Mouse (Mus musculus): ENCODE measurements around the gene Slc3a1. TPM values are rescaled to one million over a fixed set of nuclear protein-coding genes. Genes with fewer than 3 reads are reported as not detected.

The Slc3a1 gene
- total RNA-seq, 2 experiments from 2014 or later: not detected

DNA sequence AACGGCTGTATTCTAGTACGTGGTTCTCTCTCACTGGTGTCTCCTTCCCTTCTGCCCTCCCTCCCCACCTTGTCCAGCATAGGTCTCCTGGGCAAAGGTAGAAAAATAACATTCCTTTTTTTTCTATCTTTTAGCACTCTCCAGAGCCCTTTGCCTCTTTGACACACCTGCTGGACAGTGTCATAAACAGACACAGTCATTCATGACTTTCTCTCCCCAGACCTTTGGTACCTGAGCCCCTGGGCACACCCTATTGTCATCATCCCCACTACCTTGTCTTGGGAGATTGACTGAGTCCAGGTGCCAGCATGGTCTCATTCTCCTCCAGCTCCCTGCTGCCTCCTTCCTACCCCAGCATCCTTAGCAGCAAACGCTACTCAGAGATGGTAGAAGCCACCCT is 4.9 kb downstream of the Slc3a1 start:
- DNase-seq: no peak
- intact Hi-C loops (cut with DNase I): no loop called here

DNA sequence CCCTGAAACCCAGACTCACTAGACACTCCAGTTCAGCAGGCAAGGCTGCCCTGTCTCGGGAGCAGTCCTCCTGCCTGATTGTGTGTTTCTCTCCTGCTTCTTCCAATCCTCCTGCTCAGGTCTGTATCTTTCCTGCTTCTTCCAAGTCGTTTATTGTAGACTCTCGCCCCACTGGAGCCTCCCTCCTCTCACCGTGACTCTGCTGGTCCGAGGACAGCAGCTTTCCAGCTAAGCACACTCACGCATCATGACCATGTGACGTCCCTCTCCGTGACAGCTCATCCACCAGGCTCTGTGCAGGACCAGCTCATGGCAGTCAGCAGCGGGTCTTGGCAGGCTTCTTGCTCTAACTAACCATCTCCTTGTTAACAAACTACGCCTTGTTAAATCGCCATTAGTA is 5.9 kb downstream of the Slc3a1 start:
- intact Hi-C loops (cut with DNase I): no loop called here
- no peak for DNase-seq

DNA sequence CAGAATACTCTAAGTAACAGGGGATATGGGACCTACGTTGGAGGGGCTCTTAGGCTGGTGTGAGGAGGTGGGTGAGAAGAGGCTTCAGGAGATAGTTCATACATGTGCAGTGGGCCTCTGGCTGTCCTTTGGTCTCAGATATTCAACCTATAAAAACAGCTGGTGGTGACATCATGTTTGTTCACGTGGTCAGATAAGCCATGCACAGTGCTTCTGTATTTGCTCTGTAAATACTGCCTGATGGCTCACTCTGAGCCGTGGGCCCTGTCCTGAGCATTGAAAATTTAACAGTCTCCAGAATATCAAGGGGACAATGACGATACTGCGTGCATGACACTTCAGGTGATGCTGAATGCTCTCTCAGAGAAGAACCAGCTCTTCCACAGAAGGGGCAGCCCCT is 9.7 kb downstream of the Slc3a1 start:
- DNase-seq: no peak
- intact Hi-C loops (cut with DNase I): no loop called here

- DNase-seq: no peak
- intact Hi-C loops (cut with DNase I): no loop called here
Observed at GRCm38 (mm10) chr17:85038311-85038710, 10.1 kb downstream of the Slc3a1 start.

GRCm38 (mm10) chr17:85038761-85039160 is 10.6 kb downstream of the Slc3a1 start:
- DNase-seq: no peak
- intact Hi-C loops (cut with DNase I): no loop called here

GRCm38 (mm10) chr17:85040913-85041312 is 12.7 kb downstream of the Slc3a1 start:
- DNase-seq: no peak
- intact Hi-C loops (cut with DNase I): no loop called here

DNA sequence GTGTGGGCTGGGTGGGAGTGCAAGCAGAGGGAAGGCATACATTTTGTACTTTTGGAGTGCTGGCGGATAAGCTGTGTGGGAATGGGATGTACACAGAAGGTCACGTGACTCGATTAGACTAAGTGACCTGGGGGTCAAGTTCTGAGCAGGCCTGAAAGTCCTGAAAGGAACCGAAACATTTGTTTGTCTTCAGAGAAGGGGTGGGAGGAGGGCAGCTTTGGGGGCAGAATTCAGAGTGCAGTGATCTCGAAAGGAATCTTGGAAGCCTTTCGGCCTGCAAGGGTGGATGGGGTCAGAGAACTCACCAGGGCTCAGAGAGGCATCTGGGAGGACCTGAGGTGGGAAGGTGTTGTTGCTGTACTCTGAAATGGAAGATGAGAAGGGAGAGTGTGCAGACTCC is 14.2 kb downstream of the Slc3a1 start:
- intact Hi-C loops (cut with DNase I): no loop called here

DNA sequence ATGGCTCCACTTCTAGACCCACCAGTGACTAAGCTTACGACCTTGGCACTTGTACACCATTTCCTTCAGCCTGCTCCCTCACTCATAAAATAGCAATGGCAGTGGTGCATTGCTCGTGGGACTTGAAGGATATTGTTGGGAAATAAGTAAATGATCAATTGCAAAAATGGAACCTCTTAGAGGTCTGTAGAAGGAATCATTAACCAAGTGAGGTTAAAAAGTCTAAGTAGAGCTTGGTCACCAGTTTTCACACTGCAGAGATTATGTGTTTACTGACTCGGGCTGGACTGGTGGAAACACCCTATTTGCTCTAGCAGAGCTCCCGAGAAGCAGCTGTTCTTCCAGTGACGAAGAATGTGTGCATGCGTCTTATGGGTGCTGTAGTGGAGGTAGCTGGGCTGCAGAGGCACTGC is 15.2 kb downstream of the Slc3a1 start:
- intact Hi-C loops (cut with DNase I): no loop called here

More for the DNA sequence above, 14.2 kb downstream of the Slc3a1 start:
- DNase-seq: no peak

GRCm38 (mm10) chr17:85044466-85044865 is 16.3 kb downstream of the Slc3a1 start:
- intact Hi-C loops (cut with DNase I): no loop called here
- no peak for DNase-seq

More for the DNA sequence above, 15.2 kb downstream of the Slc3a1 start:
- no peak for DNase-seq

DNA sequence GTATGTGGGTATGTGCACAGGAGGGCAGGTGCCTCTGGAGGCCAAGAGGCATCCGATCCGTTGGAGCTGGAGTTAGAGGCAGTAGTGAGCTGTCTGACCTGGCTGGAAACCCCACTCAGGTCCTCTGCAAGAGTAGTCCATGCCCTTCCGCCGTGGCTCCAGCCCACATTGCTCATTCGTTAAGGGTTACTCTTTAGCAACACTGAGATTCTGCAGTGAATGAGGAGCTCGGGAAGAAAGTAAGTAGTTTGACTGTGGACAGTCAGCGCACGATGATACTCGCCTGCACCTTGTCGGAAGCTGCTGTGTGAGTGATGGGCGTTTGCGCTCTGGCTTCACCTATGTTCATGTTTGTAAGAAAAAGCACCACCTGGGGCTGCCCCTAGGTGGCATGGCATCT is 17.0 kb downstream of the Slc3a1 start:
- intact Hi-C loops (cut with DNase I): no loop called here
- DNase-seq: no peak

DNA sequence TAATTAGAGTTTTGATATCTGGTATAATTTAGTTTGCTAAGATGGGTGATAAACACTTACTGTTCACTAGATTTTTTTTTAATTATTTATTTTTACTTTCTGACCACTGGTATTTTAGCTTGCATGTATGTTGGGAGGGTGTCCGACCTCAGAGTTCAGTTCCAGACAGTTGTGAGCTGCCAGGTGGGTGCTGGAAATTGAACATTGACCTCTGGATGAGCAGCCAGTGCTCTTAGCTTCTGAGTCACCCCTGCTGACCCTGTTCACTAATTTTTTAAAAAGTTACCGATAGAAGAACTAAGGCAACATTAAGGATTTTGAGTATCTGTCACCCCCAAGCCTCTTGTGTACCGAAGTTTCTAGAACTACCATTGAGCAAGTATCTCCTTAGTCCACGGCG is 20.2 kb downstream of the Slc3a1 start:
- intact Hi-C loops (cut with DNase I): no loop called here
- DNase-seq: no peak

DNA sequence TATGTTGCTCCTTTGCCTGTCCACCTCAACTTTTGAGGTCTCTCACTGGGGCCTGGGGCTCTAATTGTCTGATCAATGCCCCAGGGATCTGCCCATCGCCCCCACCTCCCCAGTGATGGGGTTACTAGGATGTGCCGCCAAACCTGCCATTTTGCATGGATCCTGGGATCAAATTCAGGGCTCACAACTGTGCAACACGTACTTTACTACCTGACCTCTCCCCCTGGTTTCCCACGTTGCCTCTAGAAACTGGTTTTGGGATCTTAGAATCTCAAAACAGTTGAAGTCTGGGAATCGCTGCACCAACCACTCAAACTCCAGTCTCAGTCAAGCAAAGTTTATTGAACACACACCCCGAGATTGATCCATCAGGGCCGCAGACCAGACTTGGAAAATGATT is 30.1 kb downstream of the Slc3a1 start:
- no peak for DNase-seq
- intact Hi-C loops (cut with DNase I): no loop called here

GRCm38 (mm10) chr17:85059136-85059535 is 31.0 kb downstream of the Slc3a1 start:
- DNase-seq: no peak
- intact Hi-C loops (cut with DNase I): no loop called here

GRCm38 (mm10) chr17:85063560-85063959 is 35.4 kb downstream of the Slc3a1 start:
- no peak for DNase-seq
- intact Hi-C loops (cut with DNase I): no loop called here

DNA sequence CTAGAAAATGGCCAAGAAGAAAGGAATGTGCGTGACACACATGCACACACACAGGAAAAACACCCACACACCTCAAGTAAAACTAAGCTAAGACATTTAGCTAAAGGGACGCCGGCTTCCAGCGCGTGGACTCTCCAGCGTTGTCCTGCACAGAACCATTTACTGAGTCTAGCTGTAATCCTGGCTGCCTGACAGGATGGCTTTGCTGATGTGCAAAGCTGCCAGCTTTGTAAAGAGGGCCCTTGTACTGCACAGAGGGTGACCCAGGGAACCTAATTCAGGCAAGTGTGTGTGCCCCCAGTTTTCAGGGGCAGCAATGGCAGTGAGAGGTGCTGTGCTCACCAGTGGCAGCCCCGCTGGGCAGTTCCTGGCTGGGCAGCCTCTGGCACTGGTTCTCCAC is 39.2 kb downstream of the Slc3a1 start:
- intact Hi-C loops (cut with DNase I): no loop called here
- no peak for DNase-seq

DNA sequence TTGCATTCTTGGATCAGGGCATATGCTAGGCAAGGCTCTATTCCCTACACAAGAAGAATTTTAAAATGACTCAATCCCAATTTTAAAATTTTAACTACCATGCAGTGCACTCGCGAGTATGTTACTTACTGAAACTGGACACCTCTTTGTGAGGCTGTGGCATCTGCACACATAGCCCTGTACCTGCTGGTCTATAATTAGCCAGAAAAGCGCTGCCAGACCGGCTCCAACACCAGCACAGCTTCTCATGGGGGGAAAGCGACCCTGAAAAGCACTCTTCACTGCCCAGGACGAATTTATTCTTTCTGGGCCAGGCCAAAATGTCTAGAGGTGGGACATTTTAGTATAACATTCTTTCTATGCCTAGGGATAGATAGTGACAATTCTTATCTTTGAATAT is 42.5 kb downstream of the Slc3a1 start:
- no peak for DNase-seq
- intact Hi-C loops (cut with DNase I): no loop called here

DNA sequence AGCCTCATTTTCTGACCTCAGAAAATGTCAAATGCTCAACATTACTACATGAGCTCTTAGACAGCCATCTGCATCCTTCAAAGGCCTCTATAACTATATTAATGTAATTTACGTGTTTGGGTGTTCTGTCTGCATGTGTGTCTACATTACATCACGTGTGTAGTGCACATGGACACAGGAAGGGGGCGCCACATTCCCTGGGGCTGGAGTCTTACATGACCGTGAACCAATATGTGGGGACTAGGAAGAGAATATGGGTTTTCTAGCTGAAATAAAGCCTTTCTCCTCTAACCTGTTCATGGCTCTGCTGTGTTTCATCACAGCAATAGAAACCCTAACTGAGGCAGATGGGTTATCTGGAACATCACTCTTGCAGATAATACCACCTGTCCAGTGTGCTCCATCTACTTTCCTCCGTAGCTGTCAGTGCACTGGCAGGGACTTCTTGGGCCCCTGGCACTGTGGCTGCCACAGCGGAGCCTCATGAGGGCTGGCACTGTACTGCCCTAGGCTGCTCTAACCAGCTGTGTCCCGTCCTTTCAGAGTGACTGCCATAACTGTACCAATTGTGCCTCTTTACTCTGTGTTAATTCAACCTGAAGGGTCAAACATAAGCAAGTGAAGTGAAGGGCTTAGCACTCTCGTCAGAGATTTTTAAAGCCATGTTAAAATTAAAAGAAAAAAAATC is 43.1 kb downstream of the Slc3a1 start:
- DNase-seq: no peak
- intact Hi-C loops (cut with DNase I): no loop called here

GRCm38 (mm10) chr17:85072383-85072782 is 44.2 kb downstream of the Slc3a1 start:
- intact Hi-C loops (cut with DNase I): no loop called here
- no peak for DNase-seq

DNA sequence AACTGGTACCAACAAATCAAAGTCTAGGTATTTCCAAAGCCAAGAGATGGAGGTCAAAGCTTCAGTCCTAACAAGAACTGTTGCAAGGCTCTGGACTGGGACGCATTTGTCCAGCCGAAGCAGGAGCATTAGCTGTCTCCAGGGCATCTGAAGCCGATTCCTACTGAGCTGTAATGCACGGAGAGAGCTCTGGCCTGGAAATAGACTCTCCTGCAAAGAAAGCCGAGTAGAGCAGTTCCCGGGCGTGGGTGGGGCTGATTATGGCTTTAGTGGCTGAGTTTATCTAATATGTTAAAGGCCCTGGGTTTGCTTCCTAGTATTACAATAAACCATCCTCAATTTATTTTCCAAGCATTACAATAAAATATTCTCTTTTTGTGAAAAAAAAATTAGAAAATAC is 45.0 kb downstream of the Slc3a1 start:
- DNase-seq: no peak
- intact Hi-C loops (cut with DNase I): no loop called here

DNA sequence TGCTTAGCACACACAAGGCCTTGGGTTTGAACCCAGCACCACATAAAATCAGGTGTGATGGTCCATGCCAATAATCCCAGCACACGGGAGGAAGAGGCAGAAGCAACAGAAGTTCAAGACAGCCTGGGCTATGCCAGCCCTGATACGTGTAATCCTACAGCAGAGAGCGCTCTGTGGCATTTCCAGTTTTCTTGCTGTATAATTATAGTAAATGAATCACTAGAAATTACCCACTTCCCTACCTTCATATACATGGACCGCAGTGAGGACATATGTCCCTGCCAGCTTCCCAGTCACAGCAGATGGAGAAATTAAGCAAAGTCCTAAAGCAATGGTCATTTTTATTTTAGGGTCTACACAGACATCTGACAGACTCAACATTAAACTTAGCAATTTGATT is 45.9 kb downstream of the Slc3a1 start:
- no peak for DNase-seq
- intact Hi-C loops (cut with DNase I): no loop called here

DNA sequence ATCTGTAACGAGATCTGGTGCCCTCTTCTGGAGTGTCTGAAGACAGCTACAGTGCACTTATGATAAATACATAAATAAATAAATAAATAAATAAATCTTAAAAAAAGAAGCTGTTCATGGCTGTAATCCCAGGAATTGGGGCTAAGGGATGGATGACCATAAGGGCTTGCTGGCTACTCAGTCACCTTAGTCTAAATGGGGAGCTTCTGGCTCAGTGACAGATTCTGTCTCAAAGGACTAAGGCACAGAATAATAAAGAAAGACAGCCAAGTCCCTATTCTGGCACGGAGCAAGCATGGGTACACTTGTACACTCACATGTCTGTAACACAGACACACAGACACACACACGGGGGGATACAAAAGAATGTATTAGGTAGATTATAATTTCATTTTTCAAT is 51.1 kb downstream of the Slc3a1 start:
- intact Hi-C loops (cut with DNase I): no loop called here
- DNase-seq: no peak

DNA sequence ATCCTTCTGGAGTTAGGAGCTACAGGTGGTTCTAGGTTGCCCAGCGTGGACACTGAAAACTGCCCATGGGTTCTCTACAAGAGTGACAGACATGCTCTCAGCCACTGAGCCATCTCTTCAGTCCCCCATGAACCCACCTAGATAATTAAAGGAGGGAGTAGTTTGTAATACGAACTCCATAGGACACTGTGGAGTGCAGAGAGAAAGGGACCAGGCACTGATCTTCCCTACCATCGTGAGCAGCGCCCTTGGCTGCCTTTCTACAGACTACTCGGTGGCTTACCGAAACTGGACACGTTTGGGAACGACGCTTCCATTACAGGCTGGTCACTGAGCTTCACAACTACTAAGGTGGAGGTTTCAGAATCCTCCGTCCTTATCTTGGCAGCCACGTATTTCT is 52.6 kb downstream of the Slc3a1 start:
- no peak for DNase-seq
- intact Hi-C loops (cut with DNase I): no loop called here

GRCm38 (mm10) chr17:85085335-85085734 is 57.2 kb downstream of the Slc3a1 start:
- no peak for DNase-seq
- intact Hi-C loops (cut with DNase I): no loop called here
